Mouse (Mus musculus) testis, adult 2 months (tissue): ENCODE results near the gene Gng7. TPM values are rescaled to one million over a fixed set of nuclear protein-coding genes. Genes with fewer than 3 reads are reported as not detected.
A peak's percentile ranks its signal among the peaks of the same experiment; 100 is the strongest.

Experiments used
- H3K27ac ChIP-seq: fragments of 200-500 bp; 2 replicates; pipeline ENCODE4 v1.5.1; 2012; ENCODE audit warnings: low read depth, low read length; ENCODE audit not compliant: control insufficient read depth, insufficient read depth
- H3K27me3 ChIP-seq: fragments of 200-500 bp; 2 replicates; pipeline ENCODE4 v1.6.1; 2012; ENCODE audit warnings: mild to moderate bottlenecking, low read length, moderate library complexity; ENCODE audit not compliant: control insufficient read depth, insufficient read depth
- H3K36me3 ChIP-seq: fragments of 200-500 bp; 2 replicates; pipeline ENCODE4 v1.6.1; 2012; ENCODE audit warnings: mild to moderate bottlenecking, low read length; ENCODE audit not compliant: control insufficient read depth, insufficient read depth
- H3K4me1 ChIP-seq: fragments of 200-500 bp; 2 replicates; pipeline ENCODE4 v1.6.1; 2012; ENCODE audit warnings: low read length; ENCODE audit not compliant: control insufficient read depth, insufficient read depth
- H3K4me3 ChIP-seq: fragments of 200-500 bp; 2 replicates; pipeline ENCODE4 v1.5.1; 2012; ENCODE audit warnings: low read depth, mild to moderate bottlenecking, low read length, moderate library complexity, mixed read lengths; ENCODE audit not compliant: control insufficient read depth
- CTCF ChIP-seq: fragments of 200-500 bp; IDR thresholded peaks from 2 replicates; pipeline ENCODE4 v1.5.1; 2012; ENCODE audit warnings: low read depth, mild to moderate bottlenecking, inconsistent platforms, low read length, moderate library complexity; ENCODE audit not compliant: control insufficient read depth, insufficient read depth, insufficient replicate concordance
- POLR2A ChIP-seq: fragments of 200-500 bp; IDR thresholded peaks from 2 replicates; pipeline ENCODE4 v1.6.1; 2012; ENCODE audit warnings: low read depth, mild to moderate bottlenecking, inconsistent platforms, low read length, moderate library complexity; ENCODE audit not compliant: control insufficient read depth
- polyA plus RNA-seq: library from polyadenylated mRNA; depleted of rRNA; stranded (reverse); fragments of >200 nt; gene quantifications from 2 replicates; pipeline ENCODE4 v1.2.3, GENCODE M21; 2012

The Gng7 gene
- polyA plus RNA-seq, 1 experiment, result 1.0 TPM

DNA sequence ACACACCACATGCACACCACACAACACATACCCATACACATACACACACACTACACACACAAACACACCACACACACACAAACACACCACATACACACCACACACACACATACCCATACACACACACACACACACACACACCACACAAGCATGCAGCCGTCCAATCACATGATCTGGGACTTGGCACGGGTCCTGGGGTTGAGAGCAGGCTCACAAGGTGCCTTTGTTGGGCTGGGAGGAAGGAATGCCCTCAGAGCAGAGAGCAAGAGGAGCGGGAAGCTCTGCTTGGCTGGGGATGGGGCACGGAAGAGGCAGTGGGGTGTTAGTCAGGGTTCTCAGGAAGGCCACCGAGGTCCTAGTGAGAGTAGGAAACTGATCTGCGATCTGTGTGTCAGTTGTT, 3.9 kb downstream of the Gng7 start:
- peaks cover 7% of the 10 kb centered on the region for H3K4me1 ChIP-seq
- no peak overlapping the region for H3K4me3 ChIP-seq
- no peaks in the 10 kb centered on the region for H3K36me3 ChIP-seq
- H3K27me3 ChIP-seq, result no peaks in the 10 kb centered on the region
- H3K27ac ChIP-seq, result no peak overlapping the region
- TF ChIP-seq POLR2A, result no peak

DNA sequence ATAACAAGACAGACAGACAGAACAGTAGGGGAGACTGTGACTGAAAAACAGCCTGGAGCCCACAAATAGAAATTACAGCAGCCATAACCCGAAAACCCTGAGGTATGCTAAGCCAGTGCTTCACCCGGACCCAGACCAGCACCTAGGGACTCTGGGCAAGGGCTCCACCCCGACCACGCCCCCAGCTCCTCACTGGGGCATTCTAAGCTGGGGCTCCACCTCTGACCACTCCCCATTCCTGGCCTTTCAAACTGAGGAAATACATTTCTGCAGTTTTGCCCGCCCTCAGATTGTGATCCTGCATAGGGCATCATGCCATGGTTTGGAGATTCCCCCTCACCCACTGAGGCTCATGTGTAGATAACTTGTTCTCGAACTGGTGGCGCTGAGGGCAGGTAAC, 7.5 kb downstream of the Gng7 start:
- TF ChIP-seq CTCF (no peak), POLR2A (no peak)
- Histone ChIP-seq H3K36me3 (no peaks in the 10 kb centered on the region), H3K4me3 (no peak overlapping the region), H3K4me1 (no peaks in the 10 kb centered on the region), H3K27ac (no peak overlapping the region), H3K27me3 (no peaks in the 10 kb centered on the region)

- no peak for TF ChIP-seq POLR2A
- TF ChIP-seq CTCF, result no peak
- no peaks in the 10 kb centered on the region for H3K36me3 ChIP-seq
Measured at GRCm38 (mm10) chr10:81006005-81006677, 8.6 kb downstream of the Gng7 start.

DNA sequence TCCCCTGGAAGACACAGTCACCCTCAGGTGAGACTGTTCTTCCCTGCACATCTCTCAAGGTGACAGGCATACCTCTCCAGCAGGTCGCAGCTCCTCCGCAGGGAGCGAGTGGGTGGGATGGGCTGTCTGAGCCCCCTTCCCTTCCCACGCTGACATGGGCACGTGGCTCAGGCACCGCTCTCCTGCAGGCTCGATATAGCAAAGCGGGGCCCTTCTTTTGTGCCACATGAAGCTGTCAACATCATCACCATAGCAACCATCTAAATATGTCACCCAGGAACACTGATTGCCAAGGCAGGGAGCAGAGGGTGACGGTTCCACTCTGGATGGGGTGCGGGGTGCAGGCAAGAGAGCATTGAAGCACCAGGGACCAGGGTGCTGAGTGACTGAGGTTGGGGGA, 13.6 kb downstream of the Gng7 start:
- no peak overlapping the region for H3K27ac ChIP-seq
- H3K4me1 ChIP-seq, result peaks cover 22% of the 10 kb centered on the region
- TF ChIP-seq CTCF (no peak), POLR2A (no peak)
- H3K36me3 ChIP-seq, result no peaks in the 10 kb centered on the region
- no peak overlapping the region for H3K4me3 ChIP-seq
- H3K27me3 ChIP-seq, result no peaks in the 10 kb centered on the region

More at GRCm38 (mm10) chr10:81006005-81006677, 8.6 kb downstream of the Gng7 start:
- Histone ChIP-seq H3K27me3 (no peaks in the 10 kb centered on the region), H3K27ac (no peak overlapping the region), H3K4me3 (no peak overlapping the region), H3K4me1 (no peaks in the 10 kb centered on the region)

GRCm38 (mm10) chr10:81000197-81001062, 14.3 kb downstream of the Gng7 start:
- Histone ChIP-seq H3K4me3 (no peak overlapping the region), H3K27me3 (no peaks in the 10 kb centered on the region), H3K27ac (no peak overlapping the region), H3K36me3 (no peaks in the 10 kb centered on the region), H3K4me1 (peaks cover 22% of the 10 kb centered on the region)
- TF ChIP-seq CTCF (no peak), POLR2A (no peak)

- no peaks in the 10 kb centered on the region for H3K36me3 ChIP-seq
- H3K27me3 ChIP-seq, result no peaks in the 10 kb centered on the region
- no peak overlapping the region for H3K4me3 ChIP-seq
- H3K27ac ChIP-seq, result no peak overlapping the region
- peaks cover 25% of the 10 kb centered on the region for H3K4me1 ChIP-seq
- TF ChIP-seq CTCF (peak; percentile 92), POLR2A (no peak)
Measured at GRCm38 (mm10) chr10:80999362-81000196, 15.2 kb downstream of the Gng7 start.

DNA sequence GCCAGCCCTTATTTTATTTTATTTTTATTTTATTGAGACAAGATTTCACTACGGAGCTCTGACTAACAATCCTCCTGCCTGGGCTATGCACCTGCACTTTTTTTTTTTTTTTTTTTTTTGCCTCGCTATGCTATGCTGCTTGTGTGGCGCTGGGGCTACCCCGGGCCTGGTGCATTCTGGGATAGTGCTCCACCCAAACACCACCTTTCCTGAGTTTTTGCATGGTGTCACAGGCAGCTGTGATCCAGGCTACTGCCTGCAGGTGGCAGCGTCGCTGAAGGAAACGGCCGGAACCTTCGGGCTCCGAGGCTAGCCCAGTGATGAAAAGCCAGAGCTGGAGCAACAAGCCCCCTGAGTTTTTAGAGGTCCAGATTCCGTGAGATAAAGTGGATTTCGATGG, 16.0 kb downstream of the Gng7 start:
- H3K27me3 ChIP-seq, result no peaks in the 10 kb centered on the region
- peaks cover 25% of the 10 kb centered on the region for H3K4me1 ChIP-seq
- no peak overlapping the region for H3K4me3 ChIP-seq
- TF ChIP-seq POLR2A, result no peak
- TF ChIP-seq CTCF, result peak; percentile 58; the same call in 1 of the 2 replicates
- H3K27ac ChIP-seq, result no peak overlapping the region
- no peaks in the 10 kb centered on the region for H3K36me3 ChIP-seq
